Mouse (Mus musculus) ES-E14 (cell line): ENCODE results near the gene Usp20.

Experiments used
- CHD2 ChIP-seq: IDR thresholded peaks from 2 replicates; pipeline ENCODE4 v1.6.1; 2014; ENCODE audit warnings: mild to moderate bottlenecking, low read depth, low read length, inconsistent platforms
- HCFC1 ChIP-seq: IDR thresholded peaks from 2 replicates; pipeline ENCODE4 v1.6.1; 2012; ENCODE audit warnings: low read length, inconsistent platforms, borderline replicate concordance; ENCODE audit not compliant: insufficient read depth
- MAFK ChIP-seq: IDR thresholded peaks from 2 replicates; pipeline ENCODE4 v1.6.1; 2014; ENCODE audit warnings: mild to moderate bottlenecking, low read depth, low read length, inconsistent platforms; ENCODE audit not compliant: insufficient read depth
- ZC3H11A ChIP-seq: IDR thresholded peaks from 2 replicates; pipeline ENCODE4 v1.6.1; 2012; ENCODE audit warnings: low read depth, mild to moderate bottlenecking, inconsistent platforms, low read length, borderline replicate concordance
- ZNF384 ChIP-seq: IDR thresholded peaks from 2 replicates; pipeline ENCODE4 v1.6.1; 2012; ENCODE audit warnings: low read depth, low read length, inconsistent platforms

DNA sequence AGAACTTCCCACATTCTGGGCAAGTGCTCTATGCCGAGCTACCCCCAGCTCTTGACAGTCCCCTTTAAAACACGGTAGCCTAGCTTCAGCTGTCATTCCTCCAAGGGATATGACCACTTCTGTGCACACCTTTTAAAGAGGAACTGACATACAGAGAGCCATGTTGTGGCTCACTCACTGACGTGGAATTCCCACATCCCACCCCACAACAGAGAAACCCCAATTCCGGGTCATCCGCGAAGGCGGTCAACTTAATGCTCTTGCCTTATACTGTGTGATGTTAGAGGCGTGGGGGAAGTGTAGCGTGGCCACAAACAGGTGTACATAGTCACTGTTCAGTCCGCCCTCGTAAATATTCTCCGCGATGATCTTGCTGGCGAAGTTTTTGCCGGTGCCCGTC, 15.3 kb upstream of the Usp20 start:
- TF ChIP-seq MAFK, result no peak
- TF ChIP-seq ZNF384, result no peak
- TF ChIP-seq HCFC1, result no peak
- TF ChIP-seq CHD2, result no peak
- no peak for TF ChIP-seq ZC3H11A
